Mouse (Mus musculus) neural tube, embryonic 14.5 days (tissue): ENCODE data around the gene Gpd1l. TPM values are rescaled to one million over a fixed set of nuclear protein-coding genes. Genes with fewer than 3 reads are reported as not detected.

ENCODE experiments used
- polyA plus RNA-seq: library from polyadenylated mRNA; unstranded; fragments of >200 nt; fragmentation: Nextera tagmentation; extraction: Ambion mirVana; gene quantifications from 2 replicates; pipeline ENCODE4 v1.2.1, GENCODE M21; 2014

The Gpd1l gene
- polyA plus RNA-seq, 1 experiment from 2014 or later: 24.9 TPM

Other genes with a start within 250 kb of the Gpd1l start
- 131 and 141 TPM in 2 replicates for gene Dync1li1, start 245.2 kb downstream of the Gpd1l start, polyA plus RNA-seq
- 15.0 and 22.9 TPM in 2 replicates for gene Cmtm6, start 202.9 kb downstream of the Gpd1l start, polyA plus RNA-seq
- gene Cmtm7, start 152.1 kb downstream of the Gpd1l start, polyA plus RNA-seq: 5.4 and 9.7 TPM in 2 replicates
- 8.1 and 12.5 TPM in 2 replicates for gene Cmtm8, start 89.8 kb downstream of the Gpd1l start, polyA plus RNA-seq
- gene Osbpl10, start 44.6 kb upstream of the Gpd1l start, polyA plus RNA-seq: 2.9 and 3.3 TPM in 2 replicates
- 204 and 211 TPM in 2 replicates for gene Rps27rt, start 48.8 kb upstream of the Gpd1l start, polyA plus RNA-seq